Mouse (Mus musculus) G1E (cell line): ENCODE results near the gene Gm45140. TPM values are rescaled to one million over a fixed set of nuclear protein-coding genes. Genes with fewer than 3 reads are reported as not detected.

Source experiments
- ATAC-seq: 2 replicates; pipeline ENCODE4 v1.8.0; 2016; ENCODE audit warnings: mild to moderate bottlenecking; ENCODE audit not compliant: insufficient number of reproducible peaks, poor library complexity, low FRiP score, severe bottlenecking; ENCODE audit errors: extremely low read depth
- DNase-seq: peaks from one replicate; pipeline ENCODE4 v3.0.0; 2012; ENCODE audit warnings: low spot score
- H3K27me3 ChIP-seq: 2 replicates; pipeline ENCODE4 v1.6.1; 2012; ENCODE audit warnings: mild to moderate bottlenecking, low read length, inconsistent platforms; ENCODE audit not compliant: insufficient read depth
- H3K36me3 ChIP-seq: replicated peaks from 2 replicates; pipeline ENCODE3; 2012; ENCODE audit warnings: mild to moderate bottlenecking, inconsistent platforms
- H3K4me1 ChIP-seq: 2 replicates; pipeline ENCODE4 v1.6.1; 2012; ENCODE audit warnings: low read depth, low read length, inconsistent platforms, mixed read lengths; ENCODE audit not compliant: insufficient read depth
- H3K4me3 ChIP-seq: 2 replicates; pipeline ENCODE4 v1.5.1; 2012; ENCODE audit warnings: low read depth, mild to moderate bottlenecking, inconsistent platforms, low read length, moderate library complexity, mixed read lengths
- H3K9me3 ChIP-seq: replicated peaks from 2 replicates; pipeline ENCODE4 v1.6.1; 2012; ENCODE audit warnings: inconsistent platforms
- CTCF ChIP-seq: IDR thresholded peaks from 2 replicates; pipeline ENCODE4 v1.5.1; 2012; ENCODE audit warnings: low read depth, low read length, inconsistent platforms, mixed read lengths
- GATA1 ChIP-seq: IDR thresholded peaks from 2 replicates; pipeline ENCODE4 v1.6.1; 2012; ENCODE audit warnings: borderline replicate concordance, low read length, inconsistent platforms, mixed read lengths
- GATA2 ChIP-seq: IDR thresholded peaks from 2 replicates; pipeline ENCODE4 v1.6.1; 2012; ENCODE audit warnings: low read depth, low read length, inconsistent platforms, borderline replicate concordance
- POLR2AphosphoS5 ChIP-seq: IDR thresholded peaks from 2 replicates; pipeline ENCODE4 v1.6.1; 2012; ENCODE audit warnings: low read depth, low read length, inconsistent platforms; ENCODE audit not compliant: insufficient replicate concordance
- TAL1 ChIP-seq: conservative IDR thresholded peaks from 2 replicates; pipeline ENCODE4 v1.6.1; 2012; ENCODE audit warnings: low read depth, low read length, inconsistent platforms, mixed read lengths
- polyA plus RNA-seq: library from polyadenylated mRNA; stranded (reverse); fragments of >175 nt; gene quantifications from 2 replicates; pipeline ENCODE4 v1.2.3, GENCODE M21; 2012
- total RNA-seq, 2 experiments: library from RNA; stranded (forward) in 1 of 2; stranded (reverse) in 1 of 2; fragments of 200-1000 nt in 1 of 2; fragments of >200 nt in 1 of 2; fragmentation: Nextera tagmentation in 1 of 2; gene quantifications; 2 replicates each; pipeline ENCODE4 v1.2.3; 2014 to 2017

Gm45140 gene
- total and polyA plus RNA-seq, 3 experiments: 10.5 to 19.5 (median 13.8) TPM

- peaks cover 56% of the 10 kb centered on the region for H3K4me1 ChIP-seq
- no peaks in the 10 kb centered on the region for H3K27me3 ChIP-seq
- H3K4me3 ChIP-seq: no peak overlapping the region
- DNase-seq (no peak), ATAC-seq (no peak)
- TF ChIP-seq GATA1: no peak
- no peak for TF ChIP-seq TAL1
- no peak for TF ChIP-seq GATA2
- TF ChIP-seq POLR2AphosphoS5: no peak; the same call in 1 of the 2 replicates
- H3K36me3 ChIP-seq: peaks cover 71% of the 10 kb centered on the region
- no peaks in the 10 kb centered on the region for H3K9me3 ChIP-seq
Measured at GRCm38 (mm10) chr6:87841635-87842034, 6.0 kb upstream of the Gm45140 start.

- no peak overlapping the region; the same call in 1 of the 2 replicates for H3K4me3 ChIP-seq
- peaks cover 44% of the 10 kb centered on the region for H3K4me1 ChIP-seq
- H3K27me3 ChIP-seq: no peaks in the 10 kb centered on the region
- ATAC-seq (no peak), DNase-seq (no peak)
- TF ChIP-seq POLR2AphosphoS5 (peak; percentile 85; the same call in 1 of the 2 replicates), GATA2 (no peak)
- H3K9me3 ChIP-seq: no peaks in the 10 kb centered on the region
- peaks cover 69% of the 10 kb centered on the region for H3K36me3 ChIP-seq
Measured at GRCm38 (mm10) chr6:87839797-87840341, 4.3 kb upstream of the Gm45140 start.

- peak; percentile 94 for ATAC-seq
- H3K36me3 ChIP-seq: peaks cover 69% of the 10 kb centered on the region
- H3K4me3 ChIP-seq: peak within 1 kb of the TSS; percentile 75
- H3K27me3 ChIP-seq: no peaks in the 10 kb centered on the region
- peaks cover 39% of the 10 kb centered on the region for H3K4me1 ChIP-seq
- no peaks in the 10 kb centered on the region for H3K9me3 ChIP-seq
- TF ChIP-seq CTCF: no peak
- TF ChIP-seq TAL1: no peak
- TF ChIP-seq POLR2AphosphoS5: 0 out of 2 replicates have a peak, but pooled peaks have one; percentile 65
- peak; percentile 76 for DNase-seq
Measured at GRCm38 (mm10) chr6:87838551-87839197, 3.1 kb upstream of the Gm45140 start, which contains the start of gene Isy1. Gene Isy1, minus strand, starts transcription at chr6:87838798.

GRCm38 (mm10) chr6:87820366-87820765 is 15.2 kb downstream of the Gm45140 start:
- no peak for TF ChIP-seq POLR2AphosphoS5
- no peak for TF ChIP-seq TAL1
- TF ChIP-seq GATA1: no peak
- TF ChIP-seq GATA2: no peak
- no peak for TF ChIP-seq CTCF
- ATAC-seq (no peak), DNase-seq (no peak)
- no peak overlapping the region for H3K4me3 ChIP-seq
- H3K4me1 ChIP-seq: no peaks in the 10 kb centered on the region
- H3K9me3 ChIP-seq: no peaks in the 10 kb centered on the region
- no peaks in the 10 kb centered on the region for H3K27me3 ChIP-seq
- H3K36me3 ChIP-seq: peaks cover 98% of the 10 kb centered on the region

GRCm38 (mm10) chr6:87814486-87814885 is 21.1 kb downstream of the Gm45140 start:
- no peak for ATAC-seq
- TF ChIP-seq POLR2AphosphoS5: no peak
- TF ChIP-seq GATA1: no peak
- Histone ChIP-seq H3K4me3 (no peak overlapping the region), H3K4me1 (peaks cover 29% of the 10 kb centered on the region), H3K27me3 (no peaks in the 10 kb centered on the region), H3K9me3 (no peaks in the 10 kb centered on the region), H3K36me3 (peaks cover 78% of the 10 kb centered on the region)
- no peak for DNase-seq

GRCm38 (mm10) chr6:87812656-87813055 is 22.9 kb downstream of the Gm45140 start:
- Histone ChIP-seq H3K36me3 (peaks cover 75% of the 10 kb centered on the region), H3K4me3 (no peak overlapping the region), H3K27me3 (no peaks in the 10 kb centered on the region), H3K4me1 (peaks cover 46% of the 10 kb centered on the region), H3K9me3 (no peaks in the 10 kb centered on the region)
- TF ChIP-seq GATA1 (no peak), GATA2 (no peak), TAL1 (no peak), POLR2AphosphoS5 (no peak), CTCF (no peak)
- no peak for ATAC-seq
- no peak for DNase-seq
